Mouse (Mus musculus) liver, postnatal 0 days (tissue): ENCODE measurements around the gene Serpinb9.

ENCODE experiments used
- CTCF ChIP-seq: sonication (generic); IDR thresholded peaks from 2 replicates; pipeline ENCODE4 v1.5.1; 2016; ENCODE audit warnings: antibody characterized with exemption, low read depth
- EP300 ChIP-seq: IDR thresholded peaks from 2 replicates; pipeline ENCODE4 v1.6.1; 2016; ENCODE audit warnings: antibody characterized with exemption, low read depth, mild to moderate bottlenecking

- TF ChIP-seq CTCF (no peak), EP300 (no peak)
Measured at GRCm38 (mm10) chr13:33043542-33043941, 40.5 kb downstream of the Serpinb9 start.
